Mouse (Mus musculus) neural tube, embryonic 12.5 days (tissue): ENCODE data around the gene Bag1. TPM values are rescaled to one million over a fixed set of nuclear protein-coding genes. Genes with fewer than 3 reads are reported as not detected.
"Not testable (repeated sequence)": the region's sequence is repeated elsewhere in the genome, so short reads cannot be mapped to it uniquely, and the experiment has no call there.

Source experiments
- ATAC-seq: fragments of 200-750 bp; cut with Nextera tagmentation; 2 replicates; pipeline ENCODE4 v1.8.0; 2017; ENCODE audit warnings: low read depth, mild to moderate bottlenecking, moderate TSS enrichment, moderate library complexity; ENCODE audit not compliant: low FRiP score
- H3K27ac ChIP-seq: fragments of 300-500 bp; sonication (generic); 2 replicates; pipeline ENCODE4 v1.5.1; 2016
- H3K27me3 ChIP-seq: fragments of 300-500 bp; sonication (generic); replicated peaks from 2 replicates; pipeline ENCODE4 v1.6.1; 2016; ENCODE audit warnings: mild to moderate bottlenecking
- H3K36me3 ChIP-seq: fragments of 300-500 bp; sonication (generic); 2 replicates; pipeline ENCODE4 v1.6.1; 2016; ENCODE audit warnings: mild to moderate bottlenecking
- H3K4me1 ChIP-seq: fragments of 300-500 bp; sonication (generic); 2 replicates; pipeline ENCODE4 v1.6.1; 2016
- H3K4me2 ChIP-seq: fragments of 300-500 bp; sonication (generic); replicated peaks from 2 replicates; pipeline ENCODE4 v1.6.1; 2016; ENCODE audit warnings: mild to moderate bottlenecking
- H3K4me3 ChIP-seq: fragments of 300-500 bp; sonication (generic); 2 replicates; pipeline ENCODE4 v1.5.1; 2016
- H3K9ac ChIP-seq: fragments of 300-500 bp; sonication (generic); 2 replicates; pipeline ENCODE4 v1.6.1; 2016; ENCODE audit warnings: mild to moderate bottlenecking
- H3K9me3 ChIP-seq: fragments of 300-500 bp; sonication (generic); 2 replicates; pipeline ENCODE4 v1.6.1; 2016; ENCODE audit warnings: mild to moderate bottlenecking
- WGBS: fragments of 180-500 bp; shearing (Covaris S2); methylation state at CpG from one replicate; pipeline ENCODE4 v1.1.7; 2016; 5-methylcytosine and 5-hydroxymethylcytosine counted together
- polyA plus RNA-seq: library from polyadenylated mRNA; unstranded; fragments of >200 nt; fragmentation: Nextera tagmentation; extraction: Ambion mirVana; gene quantifications from 2 replicates; pipeline ENCODE4 v1.2.1, GENCODE M21; 2016

Bag1 gene
- polyA plus RNA-seq, 1 experiment from 2014 or later = 242 TPM

DNA sequence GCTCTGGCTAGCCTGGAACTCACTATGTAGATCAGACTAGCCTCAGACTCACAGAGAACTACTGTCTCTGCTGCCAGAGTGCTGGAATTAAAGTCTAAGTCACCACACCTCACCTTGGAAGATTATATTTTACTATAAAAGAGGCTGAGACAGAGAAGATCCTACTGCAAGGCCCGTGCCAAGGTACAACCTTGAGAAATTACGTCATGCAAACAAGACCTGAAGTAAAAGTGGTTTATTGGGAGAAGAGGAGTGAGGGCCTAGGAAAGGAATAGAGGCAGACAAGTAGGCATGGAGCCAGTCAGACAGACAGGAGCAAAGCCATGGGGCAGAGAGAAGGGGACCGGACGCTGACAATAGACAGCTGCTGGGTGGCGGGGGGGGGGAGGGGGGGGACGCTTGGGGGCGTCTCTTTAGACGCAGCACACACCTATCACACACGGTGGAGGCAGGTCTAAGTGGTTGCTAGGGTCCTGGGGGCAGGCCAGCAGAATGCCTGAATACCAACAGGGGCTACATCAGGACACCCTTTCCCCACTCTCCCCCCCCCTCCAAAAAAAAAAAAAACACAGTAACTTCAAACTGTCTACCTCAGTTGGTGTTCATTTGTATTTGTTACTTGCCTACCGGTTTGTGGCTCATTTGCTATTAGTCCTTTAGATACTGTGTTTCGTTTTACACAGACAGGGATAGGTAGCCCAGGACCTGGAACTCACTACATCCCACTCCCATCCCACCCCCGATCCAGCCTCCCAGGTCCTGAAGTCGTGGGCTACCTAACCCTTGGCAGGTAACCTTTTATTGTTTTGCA, 21.9 kb upstream of the Bag1 start:
- 10% methylated on average over 13 of the region's 13 CpGs for WGBS
- no peaks in the 10 kb centered on the region for H3K9me3 ChIP-seq
- peaks cover 5% of the 10 kb centered on the region for H3K4me1 ChIP-seq
- H3K4me2 ChIP-seq = peak overlapping the region; percentile 69
- H3K27ac ChIP-seq = peak overlapping the region; percentile 80; the same call in 1 of the 2 replicates
- peaks cover 18% of the 10 kb centered on the region for H3K36me3 ChIP-seq
- H3K4me3 ChIP-seq = peak overlapping the region; percentile 92
- peak overlapping the region; percentile 84 for H3K9ac ChIP-seq
- no peak; the same call in 1 of the 2 replicates for ATAC-seq
- H3K27me3 ChIP-seq = no peaks in the 10 kb centered on the region

- Histone ChIP-seq H3K9me3 (no peaks in the 10 kb centered on the region), H3K27ac (no peak overlapping the region), H3K27me3 (no peaks in the 10 kb centered on the region), H3K9ac (no peak overlapping the region), H3K4me1 (peaks cover 5% of the 10 kb centered on the region), H3K4me2 (no peak overlapping the region), H3K4me3 (no peak overlapping the region), H3K36me3 (peaks cover 22% of the 10 kb centered on the region)
- ATAC-seq = no peak
- whole genome bisulfite sequencing = 81% methylated on average over 4 of the region's 4 CpGs
These were observed 21.1 kb upstream of the Bag1 start for GRCm38 (mm10) chr4:40969161-40969560.

DNA sequence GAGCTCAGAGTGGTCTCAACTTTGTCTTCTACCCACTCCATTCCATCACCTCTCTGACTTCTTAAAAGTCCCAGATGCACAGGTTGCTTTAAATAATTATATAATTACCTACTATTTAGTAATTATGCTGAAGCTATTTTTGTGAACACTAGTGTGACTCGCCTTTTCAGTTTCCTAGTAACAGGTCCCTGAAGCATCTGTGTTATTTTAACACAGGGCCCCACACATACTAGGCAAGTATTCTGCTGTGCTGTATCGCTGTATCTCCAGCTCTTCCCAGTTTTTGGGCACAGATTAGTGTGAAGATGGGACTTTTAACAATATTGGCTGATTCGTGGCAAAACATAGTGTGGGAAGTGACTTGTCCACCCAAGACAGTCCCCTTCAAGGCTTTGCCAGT, 15.4 kb upstream of the Bag1 start:
- no peak overlapping the region for H3K4me2 ChIP-seq
- H3K27me3 ChIP-seq = no peaks in the 10 kb centered on the region
- no peaks in the 10 kb centered on the region for H3K9me3 ChIP-seq
- 93% methylated on average over 3 of the region's 3 CpGs for WGBS
- H3K4me3 ChIP-seq = no peak overlapping the region
- H3K27ac ChIP-seq = no peak overlapping the region
- H3K36me3 ChIP-seq = peaks cover 71% of the 10 kb centered on the region
- H3K9ac ChIP-seq = no peak overlapping the region
- H3K4me1 ChIP-seq = no peaks in the 10 kb centered on the region
- ATAC-seq = no peak

GRCm38 (mm10) chr4:40955942-40956341, 7.8 kb upstream of the Bag1 start:
- 92% methylated on average over 6 of the region's 6 CpGs for WGBS
- Histone ChIP-seq H3K9me3 (no peaks in the 10 kb centered on the region), H3K4me2 (no peak overlapping the region), H3K27me3 (no peaks in the 10 kb centered on the region), H3K27ac (no peak overlapping the region), H3K4me1 (no peaks in the 10 kb centered on the region), H3K4me3 (no peak overlapping the region), H3K36me3 (peaks cover 88% of the 10 kb centered on the region), H3K9ac (no peak overlapping the region)
- ATAC-seq = no peak

DNA sequence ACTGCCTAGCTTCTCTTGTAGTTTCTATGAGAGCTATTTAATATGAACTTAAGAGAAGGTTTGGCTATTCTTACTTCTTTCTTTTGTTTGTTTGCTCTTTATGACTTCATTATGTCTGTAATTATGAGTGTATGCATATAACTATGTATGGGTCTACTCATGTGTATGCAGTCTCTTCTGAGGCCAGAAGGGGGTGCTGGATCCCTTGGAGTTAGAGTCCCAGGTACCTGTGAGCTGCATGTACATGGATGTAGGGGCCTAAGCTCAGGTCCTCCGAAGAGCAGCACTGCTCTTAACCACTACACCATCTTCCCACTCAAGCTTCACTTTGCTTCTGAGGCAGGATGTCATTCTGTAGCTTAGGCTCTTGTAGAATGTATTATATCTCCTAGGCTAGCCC, 5.4 kb upstream of the Bag1 start:
- Histone ChIP-seq H3K27ac (no peak overlapping the region), H3K9ac (no peak overlapping the region), H3K4me3 (no peak overlapping the region), H3K4me1 (peaks cover 9% of the 10 kb centered on the region), H3K4me2 (no peak overlapping the region), H3K27me3 (no peaks in the 10 kb centered on the region), H3K36me3 (peaks cover 73% of the 10 kb centered on the region), H3K9me3 (no peaks in the 10 kb centered on the region)
- 97% methylated on average over 1 of the region's 1 CpGs for WGBS
- no peak for ATAC-seq

DNA sequence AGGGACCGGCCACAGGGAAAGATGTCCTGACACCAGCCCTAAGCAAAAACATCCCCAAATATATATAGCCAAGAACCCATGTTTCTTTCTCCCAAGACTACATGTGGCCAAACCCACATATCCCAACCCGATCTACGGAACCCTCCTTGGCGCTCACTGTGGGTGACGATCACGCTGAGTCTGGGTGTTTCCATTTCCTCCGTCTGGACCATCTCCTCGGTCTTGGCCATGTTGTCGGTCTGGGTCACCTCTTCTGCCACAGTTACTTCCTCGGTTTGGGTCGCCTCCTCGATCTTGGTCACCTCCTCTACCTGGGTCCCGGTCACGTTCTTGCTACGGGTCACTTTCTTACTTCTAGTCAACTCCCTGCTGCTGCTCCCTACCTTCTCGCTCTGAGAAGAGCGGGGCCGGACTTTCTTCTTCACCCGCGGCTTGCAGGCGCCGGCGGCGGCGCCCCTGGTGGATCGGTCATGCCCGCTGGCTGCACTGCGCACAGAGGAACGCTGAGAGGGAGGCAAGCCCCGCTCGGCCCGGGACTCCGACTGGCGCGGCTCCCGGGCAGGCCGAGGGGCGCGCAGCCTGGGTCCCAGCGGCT, 432 bp downstream of the Bag1 start:
- H3K27me3 ChIP-seq = no peaks in the 10 kb centered on the region
- H3K36me3 ChIP-seq = peaks cover 54% of the 10 kb centered on the region
- under 1% methylated on average over 40 of the region's 40 CpGs for WGBS
- no peaks in the 10 kb centered on the region for H3K9me3 ChIP-seq
- peaks cover 24% of the 10 kb centered on the region for H3K4me1 ChIP-seq
- peak overlapping the region; percentile 92 for H3K9ac ChIP-seq
- H3K4me2 ChIP-seq = peak overlapping the region; percentile 87
- peak overlapping the region; percentile 87 for H3K4me3 ChIP-seq
- peak; percentile 37; the same call in 1 of the 2 replicates for ATAC-seq
- peak overlapping the region; percentile 66; the same call in 1 of the 2 replicates for H3K27ac ChIP-seq

- H3K27me3 ChIP-seq = no peaks in the 10 kb centered on the region
- H3K9me3 ChIP-seq = no peaks in the 10 kb centered on the region
- H3K4me2 ChIP-seq = peak overlapping the region; percentile 87
- ATAC-seq = no peak
- peaks cover 56% of the 10 kb centered on the region for H3K36me3 ChIP-seq
- WGBS = 88% methylated on average over 7 of the region's 7 CpGs
- no peak overlapping the region for H3K27ac ChIP-seq
- H3K4me1 ChIP-seq = peaks cover 24% of the 10 kb centered on the region
- H3K9ac ChIP-seq = peak overlapping the region; percentile 92
- peak overlapping the region; percentile 87; the same call in 1 of the 2 replicates for H3K4me3 ChIP-seq
These were observed 1.5 kb downstream of the Bag1 start for GRCm38 (mm10) chr4:40946516-40947121.

- Histone ChIP-seq H3K4me1 (peaks cover 15% of the 10 kb centered on the region), H3K9ac (no peak overlapping the region), H3K9me3 (no peaks in the 10 kb centered on the region), H3K4me3 (no peak overlapping the region), H3K27ac (no peak overlapping the region), H3K36me3 (peaks cover 71% of the 10 kb centered on the region), H3K4me2 (no peak overlapping the region), H3K27me3 (no peaks in the 10 kb centered on the region)
- 96% methylated on average over 5 of the region's 5 CpGs for WGBS
- no peak for ATAC-seq
These were observed 4.4 kb downstream of the Bag1 start for GRCm38 (mm10) chr4:40943651-40944050.

- no peak for ATAC-seq
- Histone ChIP-seq H3K9me3 (no peaks in the 10 kb centered on the region), H3K27me3 (no peaks in the 10 kb centered on the region), H3K4me1 (no peaks in the 10 kb centered on the region), H3K27ac (no peak overlapping the region), H3K9ac (no peak overlapping the region), H3K4me3 (no peak overlapping the region), H3K4me2 (no peak overlapping the region), H3K36me3 (peaks cover 92% of the 10 kb centered on the region)
- WGBS = 98% methylated on average over 5 of the region's 5 CpGs
These were observed 9.3 kb downstream of the Bag1 start for GRCm38 (mm10) chr4:40938793-40939192.

GRCm38 (mm10) chr4:40936175-40936839, 11.8 kb downstream of the Bag1 start:
- 82% methylated on average over 9 of the region's 9 CpGs for WGBS
- H3K27me3 ChIP-seq = no peaks in the 10 kb centered on the region
- no peak overlapping the region for H3K4me3 ChIP-seq
- H3K36me3 ChIP-seq = peaks cover 85% of the 10 kb centered on the region
- 0 out of 2 replicates have a peak, but pooled peaks have one; percentile 37 for ATAC-seq
- no peak overlapping the region for H3K27ac ChIP-seq
- H3K4me2 ChIP-seq = no peak overlapping the region
- no peaks in the 10 kb centered on the region for H3K9me3 ChIP-seq
- no peak overlapping the region for H3K9ac ChIP-seq
- no peaks in the 10 kb centered on the region for H3K4me1 ChIP-seq

- ATAC-seq, H3K9ac ChIP-seq, H3K27me3 ChIP-seq, H3K4me1 ChIP-seq, H3K9me3 ChIP-seq, H3K27ac ChIP-seq, H3K4me3 ChIP-seq, H3K4me2 ChIP-seq: not testable (repeated sequence)
- WGBS = 93% methylated on average over 3 of the region's 3 CpGs
- H3K36me3 ChIP-seq = peaks cover 67% of the 10 kb centered on the region
These were observed 13.7 kb downstream of the Bag1 start for GRCm38 (mm10) chr4:40934369-40934768.

DNA sequence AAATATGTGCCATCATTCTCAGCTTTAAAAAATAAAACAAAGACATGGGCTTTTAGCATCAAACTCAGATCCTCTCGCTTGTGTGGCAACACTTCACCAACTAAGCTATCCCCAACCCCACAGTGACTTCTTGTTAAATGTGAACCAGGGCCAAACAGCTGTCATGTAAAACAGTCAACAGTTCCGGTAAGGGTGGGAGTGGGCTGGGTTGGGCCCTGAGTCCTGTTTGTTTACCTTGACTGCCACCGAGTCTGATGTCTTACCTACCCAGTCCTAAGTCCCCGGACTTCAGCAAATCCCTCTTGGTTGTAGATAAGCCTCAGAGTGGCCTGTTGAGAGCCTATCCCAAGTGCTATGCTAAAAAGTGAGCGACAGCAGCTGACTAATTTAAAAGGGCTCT, 14.4 kb downstream of the Bag1 start:
- no peak for ATAC-seq
- no peak overlapping the region for H3K4me3 ChIP-seq
- WGBS = 94% methylated on average over 5 of the region's 5 CpGs

More for the DNA sequence above, 14.4 kb downstream of the Bag1 start:
- H3K4me2 ChIP-seq = no peak overlapping the region
- no peak overlapping the region for H3K9ac ChIP-seq
- H3K27ac ChIP-seq = no peak overlapping the region
- no peaks in the 10 kb centered on the region for H3K4me1 ChIP-seq
- H3K9me3 ChIP-seq = no peaks in the 10 kb centered on the region
- peaks cover 60% of the 10 kb centered on the region for H3K36me3 ChIP-seq
- no peaks in the 10 kb centered on the region for H3K27me3 ChIP-seq
